Mouse (Mus musculus): ENCODE measurements around the gene Prkab1.

Prkab1 gene

GRCm38 (mm10) chr5:116024327-116024739 is at the start of gene Prkab1:
Gene Prkab1, minus strand, starts transcription at chr5:116024508.
- peak; percentile 89 for DNase-seq (ENCODE audit: extremely low read depth, low read depth)

- DNase-seq (ENCODE audit: extremely low read depth, low read depth): no peak
These were observed 45.3 kb upstream of the Prkab1 start for GRCm38 (mm10) chr5:116069618-116070017.

DNA sequence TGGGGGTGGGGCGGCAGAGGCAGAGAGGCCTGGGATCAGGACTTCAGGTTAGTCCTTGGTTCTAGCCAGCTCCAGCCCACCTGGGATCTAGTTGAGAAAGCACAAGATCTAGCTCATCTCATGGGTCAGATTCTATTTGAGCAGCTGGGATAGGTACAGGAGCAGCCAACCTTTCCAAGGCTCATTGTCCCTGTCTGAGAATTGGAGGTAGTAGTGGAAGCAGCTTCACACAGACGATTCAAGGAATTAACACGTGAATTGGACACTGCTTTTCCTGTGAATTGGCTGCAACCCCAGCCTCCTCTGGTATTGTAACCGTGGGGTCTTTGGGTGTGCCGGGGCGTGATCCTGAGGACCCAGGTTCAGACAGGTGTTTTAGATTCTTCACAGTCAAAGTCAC is 28.5 kb upstream of the Prkab1 start:
- DNase-seq (ENCODE audit: extremely low read depth, low read depth): no peak

- no peak for DNase-seq (ENCODE audit: extremely low read depth, low read depth)
These were observed 27.9 kb upstream of the Prkab1 start for GRCm38 (mm10) chr5:116052171-116052570.

- no peak for DNase-seq (ENCODE audit: extremely low read depth, low read depth)
These were observed 25.5 kb upstream of the Prkab1 start for GRCm38 (mm10) chr5:116049821-116050220.

DNA sequence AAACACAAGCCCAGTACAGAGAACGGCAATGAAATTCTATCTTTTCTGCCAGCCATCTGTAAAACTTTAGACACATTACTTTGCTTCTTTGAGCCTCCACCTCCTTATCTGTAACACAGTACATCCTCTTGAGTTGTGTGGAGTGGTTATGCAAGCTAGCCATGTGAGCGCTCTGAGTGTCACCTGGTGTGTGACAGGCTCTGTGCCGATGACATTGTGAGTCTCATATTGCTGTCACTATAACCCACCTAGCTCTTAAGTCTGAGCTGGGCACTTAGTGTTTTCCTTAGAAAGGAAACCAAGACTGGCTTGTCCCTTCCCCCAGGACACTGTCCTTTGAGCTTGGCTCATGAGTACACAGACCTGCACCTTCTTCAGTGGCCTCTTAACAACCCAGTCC is 24.0 kb upstream of the Prkab1 start:
- DNase-seq (ENCODE audit: extremely low read depth, low read depth): no peak

DNA sequence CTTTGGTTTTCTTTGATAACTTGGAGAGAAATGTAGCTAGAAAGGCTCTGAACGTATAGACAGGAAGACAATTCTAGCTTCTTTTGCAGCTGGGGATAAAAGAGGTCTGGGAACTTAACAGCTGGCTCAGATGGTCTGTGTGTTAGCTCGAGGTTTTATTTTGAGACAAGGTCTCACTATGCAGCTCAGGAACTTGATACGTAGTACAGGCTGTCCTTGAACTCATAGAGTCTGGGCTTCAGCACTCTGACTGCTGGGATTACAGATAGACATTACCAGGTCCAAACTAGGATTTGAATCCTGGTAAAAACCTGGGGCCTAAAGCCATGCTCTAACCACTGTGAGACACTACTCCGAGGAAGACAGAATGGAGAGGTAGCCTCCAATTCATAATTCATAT is 21.9 kb upstream of the Prkab1 start:
- DNase-seq (ENCODE audit: extremely low read depth, low read depth): no peak

DNA sequence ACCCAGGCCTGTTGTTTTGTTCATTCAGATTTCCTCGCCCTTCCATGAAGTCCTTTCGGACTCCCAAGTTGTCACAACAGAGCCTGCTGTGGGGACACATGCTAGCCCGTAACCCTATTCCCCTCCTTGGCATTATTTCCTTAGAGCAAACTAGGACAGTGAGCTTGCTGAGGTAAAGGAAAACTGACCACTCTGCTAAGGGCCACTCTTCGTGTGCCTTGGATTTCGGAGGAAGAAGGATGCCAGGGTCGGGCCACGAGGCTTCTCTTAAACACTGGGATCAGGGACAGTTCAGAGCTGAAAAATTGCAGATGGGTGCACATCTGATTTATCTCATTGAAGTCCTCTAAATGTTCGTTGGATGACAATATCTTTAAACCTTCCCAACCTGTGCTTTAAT is 21.3 kb upstream of the Prkab1 start:
- no peak for DNase-seq (ENCODE audit: extremely low read depth, low read depth)

DNA sequence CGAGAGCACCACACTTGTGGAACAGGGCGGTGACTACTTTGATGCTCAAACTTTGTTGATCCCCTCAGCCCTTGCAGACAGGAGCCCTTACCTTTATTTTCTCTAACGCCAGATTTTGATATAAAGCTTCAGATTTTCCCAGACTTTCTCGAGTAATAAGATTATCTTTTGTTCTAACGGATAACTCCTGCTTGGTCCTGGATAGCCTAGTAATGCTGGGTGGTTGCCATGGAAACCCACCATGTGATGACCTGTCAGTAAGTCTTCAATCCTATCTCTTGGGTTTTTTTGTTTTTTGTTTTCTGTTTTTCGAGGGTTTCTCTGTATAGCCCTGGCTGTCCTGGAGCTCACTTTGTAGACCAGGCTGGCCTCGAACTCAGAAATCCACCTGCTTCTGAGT is 17.9 kb upstream of the Prkab1 start:
- no peak for DNase-seq (ENCODE audit: extremely low read depth, low read depth)

DNA sequence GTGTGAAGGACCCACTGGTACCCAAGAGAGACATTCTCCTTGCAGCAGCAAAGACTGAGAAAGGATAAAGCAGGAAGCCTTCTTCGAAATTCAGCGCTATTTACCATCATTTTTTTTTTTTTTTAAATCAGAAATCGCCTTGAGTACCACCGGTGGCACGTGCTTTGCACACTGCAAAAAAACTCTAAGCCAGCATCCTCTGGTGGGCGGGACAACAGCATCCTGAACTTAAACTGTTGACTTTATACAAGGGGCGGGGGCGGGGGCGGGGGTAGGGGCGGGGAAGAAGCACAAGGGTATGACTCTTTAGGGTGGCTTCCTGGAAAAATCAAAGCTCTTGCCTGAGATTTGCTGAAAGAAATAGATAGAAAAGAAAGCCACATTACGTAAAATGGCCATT is 15.4 kb upstream of the Prkab1 start:
- DNase-seq (ENCODE audit: extremely low read depth, low read depth): no peak

DNA sequence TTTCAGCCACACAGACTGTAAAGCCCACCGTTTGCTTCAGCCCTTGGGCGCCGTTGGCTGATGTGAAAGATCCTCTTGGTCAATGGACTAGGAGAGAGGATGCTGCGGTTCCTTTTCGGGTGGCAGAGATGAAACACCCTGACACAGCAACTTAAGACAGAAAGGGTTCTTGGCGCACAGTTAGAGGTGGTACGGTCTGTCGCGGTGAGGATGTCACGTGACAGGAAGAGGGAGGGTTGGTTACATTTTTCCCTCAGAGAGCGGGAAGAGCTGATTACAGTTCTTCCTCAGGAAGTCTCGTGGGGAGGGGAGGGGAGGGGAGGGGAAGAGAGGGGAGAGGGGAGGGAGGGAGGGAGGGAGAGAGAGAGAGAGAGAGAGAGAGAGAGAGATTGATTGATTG is 13.4 kb upstream of the Prkab1 start:
- no peak for DNase-seq (ENCODE audit: extremely low read depth, low read depth)

DNA sequence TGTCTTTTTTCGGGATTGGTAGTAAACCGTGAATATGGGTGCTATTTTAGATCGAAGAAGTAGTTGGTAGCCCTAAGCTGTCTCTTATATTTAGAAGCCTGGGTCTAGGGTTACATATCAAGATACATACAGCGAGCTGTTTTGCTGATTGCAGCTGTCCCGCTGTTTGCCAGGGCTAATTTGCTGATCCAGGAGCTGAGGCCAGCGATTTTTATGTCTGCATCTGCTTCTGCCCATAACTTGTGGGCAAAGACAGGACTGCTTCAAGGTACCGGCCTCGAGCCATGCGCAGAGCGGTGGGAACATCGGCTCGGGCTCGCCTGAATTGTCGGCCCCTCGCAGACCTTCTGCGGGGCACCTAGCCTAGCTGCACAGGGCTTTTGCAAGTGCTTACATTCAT is 12.2 kb upstream of the Prkab1 start:
- no peak for DNase-seq (ENCODE audit: extremely low read depth, low read depth)

DNA sequence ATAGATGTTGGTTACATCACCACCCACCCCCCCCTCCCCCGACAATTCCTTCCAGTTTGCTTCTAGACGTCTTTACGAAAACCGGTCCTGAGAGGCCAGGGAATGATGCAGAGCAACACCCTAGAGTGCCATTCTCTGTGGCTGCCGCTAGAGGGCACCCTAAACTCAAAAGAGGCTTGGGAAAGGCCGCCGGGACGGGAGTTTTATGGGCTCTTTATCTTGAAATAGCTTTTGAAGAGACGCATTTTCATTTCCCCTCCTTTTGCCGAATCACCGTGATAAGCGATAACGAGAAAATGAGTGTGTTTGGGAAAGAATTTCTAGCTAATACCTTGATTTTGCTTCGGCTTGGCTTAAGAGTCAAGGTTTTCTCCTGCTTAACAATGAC is 6.9 kb upstream of the Prkab1 start:
- DNase-seq (ENCODE audit: extremely low read depth, low read depth): peak; percentile 68

DNA sequence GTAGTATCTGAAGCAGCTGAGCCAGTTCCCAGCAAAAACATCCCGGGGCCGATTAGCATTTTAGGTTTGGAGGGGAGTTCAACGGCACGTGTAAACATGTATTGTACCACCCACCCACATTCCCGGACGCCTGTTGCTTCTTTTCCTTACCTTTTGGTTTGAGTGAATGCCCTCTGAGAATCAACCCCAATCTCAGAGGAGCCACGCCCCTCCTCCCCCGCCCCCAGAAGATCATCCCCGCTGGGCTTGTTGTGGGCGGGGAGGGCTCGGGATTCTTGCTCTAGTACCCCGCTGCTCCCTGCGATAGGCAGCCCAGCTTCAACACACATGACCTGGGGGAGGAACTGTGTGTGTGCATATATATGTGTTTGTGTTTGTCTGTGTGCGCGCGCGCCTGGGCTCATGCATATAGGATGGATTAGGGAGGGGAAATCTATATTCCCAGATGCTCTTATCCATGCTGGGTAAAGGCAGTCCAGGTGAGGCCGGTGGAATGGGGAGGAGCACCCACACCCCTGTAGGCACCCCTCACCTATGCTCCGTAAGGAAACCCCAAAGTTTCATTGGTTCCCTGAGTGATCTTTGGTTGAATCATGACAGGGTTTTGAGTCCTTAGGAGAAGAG is 6.4 kb upstream of the Prkab1 start:
- no peak for DNase-seq (ENCODE audit: extremely low read depth, low read depth)

GRCm38 (mm10) chr5:116029071-116029470 is 4.8 kb upstream of the Prkab1 start:
- peak; percentile 98 for DNase-seq (ENCODE audit: extremely low read depth, low read depth)

- DNase-seq (ENCODE audit: extremely low read depth, low read depth): peak; percentile 94
These were observed 2.3 kb upstream of the Prkab1 start for GRCm38 (mm10) chr5:116026561-116026960.

DNA sequence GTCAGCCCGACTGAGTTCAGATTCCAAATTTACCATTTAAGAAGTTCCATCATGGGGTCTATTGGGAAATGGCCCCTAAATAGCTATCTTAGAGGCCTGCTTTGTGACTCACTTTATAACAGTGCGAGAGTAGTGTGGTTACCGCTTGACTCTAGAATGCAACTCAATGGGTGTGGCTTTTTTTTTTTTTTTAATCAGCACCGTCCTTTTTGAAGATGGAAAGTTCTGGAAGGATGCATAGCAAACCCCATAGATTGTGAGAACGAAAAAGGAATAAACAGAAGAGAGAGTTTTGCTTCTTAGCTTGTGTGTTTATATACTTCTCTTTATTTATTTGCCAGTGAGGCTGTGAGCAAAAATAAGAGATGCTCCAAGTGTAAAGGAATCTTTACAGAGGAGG is 1.8 kb upstream of the Prkab1 start:
- peak; percentile 58 for DNase-seq (ENCODE audit: extremely low read depth, low read depth)

DNA sequence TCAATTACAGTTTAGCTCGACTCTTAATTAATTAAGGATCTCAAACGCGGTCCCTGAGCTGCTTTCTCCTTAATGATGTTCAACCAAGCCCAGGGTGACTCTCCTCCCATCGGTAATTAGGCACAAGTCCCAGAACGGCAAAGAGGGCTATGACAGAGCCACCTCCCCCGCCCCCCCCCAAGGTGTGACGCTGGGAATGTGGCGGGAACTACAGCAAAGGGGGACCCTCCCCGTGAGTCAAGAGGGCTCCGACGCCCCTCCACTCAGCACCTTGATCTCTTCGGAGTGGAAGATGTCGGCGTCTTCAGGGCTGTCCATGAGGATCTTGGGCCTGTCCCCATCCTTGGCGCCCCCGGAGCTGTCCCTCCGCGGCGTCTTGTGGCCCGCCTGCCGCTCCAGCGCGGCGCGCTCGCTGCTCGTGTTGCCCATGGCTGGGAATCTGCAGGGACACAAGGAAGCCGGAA is 455 bp downstream of the Prkab1 start:
- no peak for DNase-seq (ENCODE audit: extremely low read depth, low read depth)

DNA sequence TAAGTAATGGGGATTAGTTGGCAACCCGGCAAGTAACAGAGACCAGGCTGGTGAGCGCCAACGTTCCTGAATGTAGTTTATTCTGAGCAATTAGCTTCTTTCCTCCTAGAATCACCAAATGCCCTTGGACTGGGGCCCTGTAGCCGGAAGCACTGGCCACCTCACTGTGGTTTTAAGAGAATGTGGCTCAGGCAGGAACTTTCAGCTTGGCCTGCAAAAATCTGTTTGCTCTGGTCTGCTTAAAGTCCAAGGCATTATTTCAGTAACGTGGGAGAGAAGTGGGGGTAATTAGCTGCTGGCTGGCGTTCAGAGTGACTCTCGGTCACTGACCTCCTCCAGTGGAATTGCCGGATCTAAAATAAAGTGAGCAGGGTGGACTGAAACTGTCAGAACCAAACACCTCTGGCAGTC is 1.1 kb downstream of the Prkab1 start:
- no peak for DNase-seq (ENCODE audit: extremely low read depth, low read depth)

DNA sequence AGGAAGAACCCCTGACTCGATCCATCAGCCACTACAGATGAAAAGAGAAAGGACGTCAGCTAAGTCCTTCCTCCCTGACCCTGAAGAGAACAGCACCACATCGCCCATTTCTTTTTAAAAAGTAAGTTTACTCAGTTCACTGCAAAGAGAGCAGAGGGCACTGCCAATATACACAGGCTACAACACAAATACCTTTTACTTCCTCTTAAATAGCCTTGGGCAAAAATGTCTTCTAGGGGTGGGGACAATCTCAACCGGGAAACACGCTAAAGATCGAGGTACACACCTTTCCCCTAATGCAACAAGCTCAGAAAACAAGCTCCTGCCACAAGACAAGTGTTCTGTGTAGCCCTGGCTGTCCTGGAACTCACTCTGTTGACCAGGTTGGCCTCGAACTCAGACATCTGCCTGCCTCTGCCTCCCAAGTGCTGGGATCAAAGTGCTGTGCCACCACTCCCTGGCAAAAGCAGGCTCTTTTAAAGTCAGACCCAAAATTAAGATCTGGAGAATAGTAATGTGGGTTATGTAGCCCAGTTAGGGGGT is 1.6 kb downstream of the Prkab1 start:
- DNase-seq (ENCODE audit: extremely low read depth, low read depth): peak; percentile 44

GRCm38 (mm10) chr5:116022131-116022530 is 2.2 kb downstream of the Prkab1 start:
- no peak for DNase-seq (ENCODE audit: extremely low read depth, low read depth)

DNA sequence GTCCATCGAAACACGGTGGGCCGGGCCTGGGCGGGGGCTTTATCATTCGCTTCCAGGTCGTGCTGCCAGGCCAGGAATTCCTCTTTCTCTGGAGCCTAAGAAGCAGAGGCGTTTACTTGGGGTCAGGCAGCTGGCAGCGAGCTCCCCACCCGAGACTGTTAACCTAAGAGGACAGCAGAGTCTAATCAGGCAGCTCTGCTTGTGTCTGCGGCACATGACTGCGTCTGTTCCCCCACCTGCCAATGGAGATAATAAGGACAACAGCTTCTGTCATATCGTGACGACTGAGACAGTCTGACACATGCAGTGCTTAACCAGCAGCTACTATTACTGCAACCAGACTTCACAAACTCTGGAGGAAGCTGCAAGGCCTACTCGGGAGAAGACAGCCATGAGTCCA is 2.8 kb downstream of the Prkab1 start:
- DNase-seq (ENCODE audit: extremely low read depth, low read depth): peak; percentile 92

DNA sequence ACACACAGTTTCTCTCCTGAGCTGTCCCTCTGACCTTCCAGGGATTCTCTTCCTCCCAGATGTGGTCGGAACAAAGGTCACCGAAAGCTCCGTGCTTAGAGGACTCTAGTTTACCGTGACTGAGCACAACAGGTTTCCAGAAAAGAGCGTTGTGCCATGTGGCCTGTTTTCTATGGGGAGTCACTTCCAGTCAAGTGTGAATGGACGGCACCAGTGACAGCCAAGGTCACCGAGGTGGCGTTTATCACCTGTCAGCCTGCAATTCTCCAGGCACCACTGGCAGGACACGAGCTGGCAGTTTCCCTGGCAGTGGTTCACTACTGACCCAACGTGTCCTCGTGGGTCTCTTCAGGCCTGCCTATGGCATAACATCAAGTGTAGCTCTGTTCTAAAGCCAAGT is 4.9 kb downstream of the Prkab1 start:
- DNase-seq (ENCODE audit: extremely low read depth, low read depth): no peak

- DNase-seq (ENCODE audit: extremely low read depth, low read depth): no peak
These were observed 5.5 kb downstream of the Prkab1 start for GRCm38 (mm10) chr5:116018784-116019183.

Measured in MEL-GATA-1-ER (cell line).